Mouse (Mus musculus) right cerebral cortex, postnatal 10 days (tissue): Measurements from ENCODE around the gene Xpnpep1.

Experiments used
- DNase-seq, 2 experiments: peaks; one replicate each; pipeline ENCODE4 v3.0.0; 2021; ENCODE audit warnings: low spot score in 2 of 2

The Xpnpep1 gene

GRCm38 (mm10) chr19:53002166-53003095 lies 37.6 kb downstream of the Xpnpep1 start:
- DNase-seq = no peak

- DNase-seq = peak; percentile 66 to 79
Measured at GRCm38 (mm10) chr19:52992880-52993440, 47.1 kb downstream of the Xpnpep1 start.

- DNase-seq = no peak
Measured at GRCm38 (mm10) chr19:52991924-52992323, 48.1 kb downstream of the Xpnpep1 start.

GRCm38 (mm10) chr19:52979020-52979711 lies 60.8 kb downstream of the Xpnpep1 start:
- peak; percentile 38 to 60 for DNase-seq

- DNase-seq = peak; percentile 77 to 88
Measured at GRCm38 (mm10) chr19:52975564-52976185, 64.3 kb downstream of the Xpnpep1 start.

- DNase-seq = peak; percentile 42 to 64
Measured at GRCm38 (mm10) chr19:52966339-52966738, 73.7 kb downstream of the Xpnpep1 start.

- no peak for DNase-seq
Measured at GRCm38 (mm10) chr19:52962745-52963144, 77.3 kb downstream of the Xpnpep1 start.

- DNase-seq = peak; percentile 70 to 80
Measured at GRCm38 (mm10) chr19:52922678-52923495, 117.1 kb downstream of the Xpnpep1 start.

- no peak for DNase-seq
Measured at GRCm38 (mm10) chr19:52904182-52904581, 135.8 kb downstream of the Xpnpep1 start.

- no peak for DNase-seq
Measured at GRCm38 (mm10) chr19:52891807-52892442, 148.1 kb downstream of the Xpnpep1 start.
